Mouse (Mus musculus) midbrain, postnatal 0 days (tissue): ENCODE measurements around the gene AU040320. TPM values are rescaled to one million over a fixed set of nuclear protein-coding genes. Genes with fewer than 3 reads are reported as not detected.

Source experiments
- ATAC-seq: fragments of 200-750 bp; cut with Nextera tagmentation; 2 replicates; pipeline ENCODE4 v1.8.0; 2017; ENCODE audit warnings: moderate number of reproducible peaks, mild to moderate bottlenecking, moderate TSS enrichment, moderate library complexity; ENCODE audit not compliant: low FRiP score
- DNase-seq: peaks from one replicate; pipeline ENCODE4 v3.0.0-alpha.2; 2015; ENCODE audit warnings: low spot score
- H3K27ac ChIP-seq: fragments of 300-500 bp; sonication (generic); 2 replicates; pipeline ENCODE4 v1.5.1; 2014; ENCODE audit warnings: low read depth, mild to moderate bottlenecking, low read length, mixed read lengths
- H3K27me3 ChIP-seq: fragments of 300-500 bp; sonication (generic); 2 replicates; pipeline ENCODE4 v1.6.1; 2014; ENCODE audit warnings: low read length, control low read depth, mixed read lengths; ENCODE audit not compliant: insufficient read depth
- H3K36me3 ChIP-seq: fragments of 300-500 bp; sonication (generic); 2 replicates; pipeline ENCODE4 v1.6.1; 2014; ENCODE audit warnings: low read length, control low read depth, mixed read lengths; ENCODE audit not compliant: insufficient read depth
- H3K4me1 ChIP-seq: fragments of 300-500 bp; sonication (generic); 2 replicates; pipeline ENCODE4 v1.6.1; 2014; ENCODE audit warnings: mild to moderate bottlenecking, control low read depth, antibody characterized with exemption, low read length, mixed read lengths; ENCODE audit not compliant: insufficient read depth
- H3K4me2 ChIP-seq: fragments of 300-500 bp; sonication (generic); 2 replicates; pipeline ENCODE4 v1.6.1; 2014; ENCODE audit warnings: low read depth, mild to moderate bottlenecking, low read length, mixed read lengths; ENCODE audit not compliant: poor library complexity, severe bottlenecking
- H3K4me3 ChIP-seq: fragments of 300-500 bp; sonication (generic); 2 replicates; pipeline ENCODE4 v1.5.1; 2014; ENCODE audit warnings: low read depth, mild to moderate bottlenecking, low read length, moderate library complexity
- H3K9ac ChIP-seq: fragments of 300-500 bp; sonication (generic); replicated peaks from 2 replicates; pipeline ENCODE4 v1.6.1; 2014; ENCODE audit warnings: mild to moderate bottlenecking, low read length, moderate library complexity, mixed read lengths; ENCODE audit not compliant: poor library complexity, severe bottlenecking
- H3K9me3 ChIP-seq: fragments of 300-500 bp; sonication (generic); 2 replicates; pipeline ENCODE4 v1.6.1; 2016; ENCODE audit warnings: low read length, control low read depth
- CTCF ChIP-seq: IDR thresholded peaks from 2 replicates; pipeline ENCODE4 v1.5.1; 2016; ENCODE audit warnings: antibody characterized with exemption, mild to moderate bottlenecking
- WGBS: fragments of 180-500 bp; shearing (Covaris S2); extraction: QIAGEN DNeasy Blood & Tissue Kit; methylation state at CpG from one replicate; pipeline ENCODE4 v1.1.7; 2014; 5-methylcytosine and 5-hydroxymethylcytosine counted together
- polyA plus RNA-seq: library from polyadenylated mRNA; unstranded; fragments of >200 nt; fragmentation: Nextera tagmentation; extraction: Ambion mirVana; gene quantifications from 2 replicates; pipeline ENCODE4 v1.2.1, GENCODE M21; 2015
- total RNA-seq: library from RNA; depleted of rRNA; stranded (reverse); fragments of >200 nt; gene quantifications from 2 replicates; pipeline ENCODE4 v1.2.3, GENCODE M21; 2014; rRNA removed

Gene AU040320
- total RNA-seq (35.5 and 38.0 TPM in 2 replicates), polyA plus RNA-seq (37.2 and 40.1 TPM in 2 replicates)

DNA sequence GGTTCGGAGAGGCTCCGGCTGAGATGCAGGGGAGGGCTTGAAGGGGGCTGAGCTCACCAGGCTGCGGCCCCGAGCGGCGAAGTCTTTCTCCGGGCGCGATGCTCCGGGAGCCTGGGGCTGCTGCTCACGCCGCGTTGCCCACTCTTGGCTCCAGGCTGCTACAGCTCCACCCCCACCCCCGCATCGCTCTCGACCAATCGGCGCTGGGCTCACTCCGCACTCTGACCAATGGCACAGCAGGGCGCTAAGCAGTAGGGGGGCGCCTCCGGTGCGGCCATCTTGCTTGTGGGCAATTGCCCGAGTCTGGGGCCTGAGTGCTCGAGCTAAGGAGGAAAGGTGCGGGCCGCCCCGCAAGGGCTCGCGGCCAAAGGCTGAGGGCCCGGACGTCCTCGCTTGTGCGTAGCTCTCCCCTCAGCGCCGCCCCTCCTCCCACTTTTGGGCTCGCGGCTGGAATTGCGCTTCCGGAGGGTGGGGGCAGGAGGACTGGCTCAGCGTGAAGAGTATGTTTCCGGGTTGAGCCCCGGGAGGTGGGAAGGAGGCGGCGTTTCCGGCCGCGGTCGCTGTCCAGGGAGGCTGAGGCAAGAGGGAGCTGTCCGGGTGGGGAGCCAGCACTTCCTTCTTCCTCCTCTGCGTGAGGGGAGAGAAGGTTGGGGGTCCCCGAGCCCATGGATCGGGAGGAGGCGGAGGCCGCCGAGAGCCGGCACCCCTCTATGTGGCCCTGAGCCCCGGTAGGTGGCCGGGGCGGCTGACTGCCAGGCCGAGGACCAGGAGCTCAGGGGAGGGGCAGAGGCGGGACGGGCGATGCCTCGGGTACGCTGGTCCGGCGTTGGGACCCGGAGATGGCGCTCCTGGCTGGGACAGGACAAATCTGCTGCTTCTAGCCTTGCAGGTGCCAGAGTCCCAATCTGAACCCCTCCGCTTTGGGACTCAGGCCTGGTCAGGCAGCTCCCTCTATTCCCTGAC is at the start of gene AU040320, which contains the start of gene Ncdn:
Gene AU040320, plus strand, starts transcription at position 277 of the 963 bp plus-strand sequence.
Gene Ncdn, minus strand, starts transcription at position 171 of the 963 bp plus-strand sequence.
- ATAC-seq (peak; percentile 97), DNase-seq (peak; percentile 98)
- TF ChIP-seq CTCF = no peak; the same call in 1 of the 2 replicates
- H3K27ac ChIP-seq = peak within 1 kb of the TSS; percentile 97
- no peaks in the 10 kb centered on the region for H3K9me3 ChIP-seq
- peaks cover 18% of the 10 kb centered on the region for H3K36me3 ChIP-seq
- peak within 1 kb of the TSS; percentile 94 for H3K4me3 ChIP-seq
- H3K4me1 ChIP-seq = peaks cover 15% of the 10 kb centered on the region; the same call in 1 of the 2 replicates
- H3K4me2 ChIP-seq = peak within 1 kb of the TSS; percentile 94
- under 1% methylated on average over 63 of the region's 71 CpGs for WGBS
- peak within 1 kb of the TSS; percentile 95 for H3K9ac ChIP-seq
- H3K27me3 ChIP-seq = no peaks in the 10 kb centered on the region

DNA sequence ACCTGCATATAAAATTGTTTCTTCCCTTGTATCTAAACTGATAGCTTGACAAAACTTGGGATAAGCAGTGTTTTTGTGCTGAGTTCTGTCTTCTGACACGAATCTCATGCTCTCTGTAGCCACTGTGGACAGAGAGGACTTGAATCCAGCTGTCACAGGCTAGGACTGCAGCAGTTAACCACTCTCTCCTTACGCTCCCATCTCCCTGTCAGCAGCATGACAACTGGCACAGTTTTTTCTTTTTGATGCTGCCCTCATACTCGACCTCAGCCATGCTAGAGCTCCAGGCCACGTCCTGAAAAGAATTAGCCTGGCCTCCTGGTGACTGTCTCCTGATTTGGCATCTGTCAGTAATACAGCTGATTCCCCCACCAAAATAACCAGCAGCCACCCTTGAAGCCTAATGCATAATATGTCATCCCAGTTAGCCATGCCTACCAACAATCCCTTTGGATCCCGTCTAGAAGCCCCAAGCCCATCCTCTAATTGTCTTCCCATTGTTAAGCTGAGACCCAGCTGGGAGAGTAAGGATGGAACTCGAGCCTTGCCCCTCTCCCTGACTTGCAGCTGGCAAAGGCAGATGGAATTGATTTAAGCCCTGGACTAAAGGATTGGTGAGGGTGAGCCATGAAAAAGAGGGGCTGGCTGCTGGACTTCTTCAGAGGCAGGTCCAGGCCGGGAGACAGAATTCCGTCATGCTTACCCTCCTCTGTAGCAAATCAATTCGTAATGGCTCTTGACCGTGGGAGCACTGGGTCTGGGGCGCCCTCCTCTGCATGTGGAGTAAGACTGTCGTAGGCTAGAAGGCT is 46.5 kb upstream of the AU040320 start:
- no peak overlapping the region for H3K27ac ChIP-seq
- H3K27me3 ChIP-seq = no peaks in the 10 kb centered on the region
- no peak overlapping the region for H3K4me2 ChIP-seq
- no peak for ATAC-seq
- H3K4me1 ChIP-seq = no peaks in the 10 kb centered on the region
- 0 out of 2 replicates have a peak, but pooled peaks have one; percentile 12 for TF ChIP-seq CTCF
- no peak overlapping the region for H3K4me3 ChIP-seq
- DNase-seq = peak; percentile 57
- H3K9ac ChIP-seq = no peak overlapping the region
- peaks cover 51% of the 10 kb centered on the region for H3K36me3 ChIP-seq
- 28% methylated on average over 12 of the region's 12 CpGs for WGBS
- H3K9me3 ChIP-seq = no peaks in the 10 kb centered on the region

DNA sequence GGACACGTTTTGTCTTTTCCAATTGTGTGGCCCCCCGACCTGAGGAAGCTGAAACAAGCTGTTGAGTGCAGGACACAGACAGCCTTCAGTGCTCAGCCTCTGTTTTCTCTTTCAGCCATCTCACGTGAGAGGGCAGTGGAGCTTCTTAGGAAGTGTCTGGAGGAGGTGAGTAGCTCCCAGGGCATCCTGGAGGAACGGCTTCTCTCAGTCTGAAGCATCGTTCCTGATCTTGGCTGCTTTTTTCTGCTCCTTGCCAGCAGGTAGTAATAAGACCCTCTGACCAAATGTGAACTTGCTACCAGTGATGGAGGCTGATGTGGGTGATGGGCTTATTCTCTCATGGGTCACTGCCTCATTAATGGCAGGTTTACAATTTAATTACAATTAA is 45.9 kb upstream of the AU040320 start:
- no peak for DNase-seq
- 32% methylated on average over 5 of the region's 5 CpGs for WGBS
- H3K4me2 ChIP-seq = no peak overlapping the region
- no peak for TF ChIP-seq CTCF
- H3K4me3 ChIP-seq = no peak overlapping the region
- ATAC-seq = no peak
- H3K9ac ChIP-seq = no peak overlapping the region
- no peak overlapping the region for H3K27ac ChIP-seq
- peaks cover 55% of the 10 kb centered on the region for H3K36me3 ChIP-seq
- no peaks in the 10 kb centered on the region for H3K4me1 ChIP-seq
- H3K9me3 ChIP-seq = no peaks in the 10 kb centered on the region
- no peaks in the 10 kb centered on the region for H3K27me3 ChIP-seq

DNA sequence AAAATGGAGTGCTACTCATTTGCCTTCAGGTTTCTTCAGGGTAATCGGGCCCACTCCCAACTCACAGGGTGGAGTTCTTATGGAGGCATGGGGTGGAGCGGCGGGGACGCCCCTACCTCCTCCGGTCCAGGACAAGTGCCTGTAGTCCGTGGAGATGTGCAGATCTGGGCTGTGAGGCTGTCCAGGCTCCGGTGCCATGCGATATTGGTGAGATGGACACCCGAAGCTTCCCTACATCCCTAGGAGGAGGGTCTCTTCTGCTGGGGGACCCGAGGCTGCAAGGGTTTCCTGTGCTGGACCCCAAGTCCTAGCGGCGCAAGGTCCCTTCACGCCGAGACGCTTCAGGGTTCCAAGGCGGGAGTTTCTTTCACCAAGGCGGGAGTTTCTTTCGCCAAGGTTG is 21.2 kb upstream of the AU040320 start:
- Histone ChIP-seq H3K4me1 (0 out of 2 replicates have a peak, but pooled peaks cover 3% of the 10 kb centered on the region), H3K9me3 (no peaks in the 10 kb centered on the region), H3K36me3 (no peaks in the 10 kb centered on the region), H3K27me3 (peaks cover 64% of the 10 kb centered on the region), H3K4me3 (0 out of 2 replicates have a peak overlapping the region, but pooled peaks have one; percentile 3), H3K4me2 (peak overlapping the region; percentile 33; the same call in 1 of the 2 replicates), H3K9ac (no peak overlapping the region), H3K27ac (no peak overlapping the region)
- 2% methylated on average over 18 of the region's 18 CpGs for WGBS
- DNase-seq (no peak), ATAC-seq (no peak)
- no peak for TF ChIP-seq CTCF

DNA sequence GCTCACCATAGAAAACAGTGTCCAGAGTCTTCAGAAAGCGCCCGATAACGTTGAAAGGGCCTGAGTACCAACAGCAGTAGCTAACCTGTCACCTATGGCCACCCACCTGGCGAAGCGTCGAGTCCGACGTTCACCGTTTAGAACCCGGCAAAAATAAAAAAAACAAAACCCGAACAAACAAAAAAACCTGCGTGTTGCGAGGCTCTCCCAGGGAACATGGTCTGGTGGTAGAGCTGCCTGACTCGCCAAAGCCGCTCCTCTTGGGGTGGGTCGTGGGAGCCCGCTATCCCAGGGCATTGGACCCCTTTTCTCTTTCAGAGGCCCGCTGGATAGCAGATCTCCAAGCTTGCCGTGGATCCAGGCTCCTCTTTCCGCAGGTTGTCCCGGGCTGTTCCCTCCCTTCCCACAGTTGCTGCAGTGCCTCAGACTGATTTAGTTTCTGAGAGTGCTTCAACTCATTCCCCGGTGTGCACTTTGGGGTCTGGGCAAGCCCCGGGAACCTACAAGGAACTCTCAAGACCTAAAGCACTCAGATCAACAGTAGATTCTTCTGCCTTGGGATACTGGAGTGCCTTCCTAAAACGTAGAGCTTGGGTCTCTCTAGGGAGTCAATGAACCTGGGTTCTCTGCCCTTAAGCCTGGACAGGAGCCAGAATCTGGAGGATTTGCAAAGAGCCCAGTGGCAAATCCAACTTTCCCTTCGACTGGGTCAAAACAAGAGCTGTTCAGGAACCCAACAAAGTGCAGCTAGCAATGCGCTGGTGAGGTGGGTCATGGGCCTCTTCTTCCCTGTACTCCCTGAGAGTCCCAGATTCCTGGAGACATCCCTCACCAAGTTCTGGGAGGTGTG is 20.6 kb upstream of the AU040320 start:
- Histone ChIP-seq H3K27ac (no peak overlapping the region), H3K4me2 (peak overlapping the region; percentile 33; the same call in 1 of the 2 replicates), H3K4me1 (0 out of 2 replicates have a peak, but pooled peaks cover 3% of the 10 kb centered on the region), H3K4me3 (0 out of 2 replicates have a peak overlapping the region, but pooled peaks have one; percentile 3), H3K9me3 (no peaks in the 10 kb centered on the region), H3K9ac (no peak overlapping the region), H3K27me3 (peaks cover 69% of the 10 kb centered on the region), H3K36me3 (no peaks in the 10 kb centered on the region)
- WGBS = 4% methylated on average over 26 of the region's 26 CpGs
- ATAC-seq = no peak
- no peak for DNase-seq
- no peak for TF ChIP-seq CTCF
